Mouse (Mus musculus): Measurements from ENCODE around the gene H2-DMb2. TPM values are rescaled to one million over a fixed set of nuclear protein-coding genes. Genes with fewer than 3 reads are reported as not detected.

H2-DMb2 gene
- polyA plus RNA-seq, 1 experiment from 2014 or later: 0.91 TPM

GRCm38 (mm10) chr17:34101604-34102032, 41.5 kb upstream of the H2-DMb2 start:
- peak; percentile 98 for DNase-seq
- no peaks in the 10 kb centered on the region for H3K36me3 ChIP-seq (ENCODE audit: insufficient read depth)
- TF ChIP-seq CTCF (IDR thresholded peaks at IDR 0.05; ENCODE audit: low read depth): peak; percentile 89
- 7% methylated on average over 12 of the region's 12 CpGs for WGBS
- ATAC-seq (ENCODE audit: insufficient read depth): peak; percentile 82; the same call in 1 of the 2 replicates
- no peak overlapping the region for H3K4me3 ChIP-seq (ENCODE audit: low read depth, low read length)
- H3K27ac ChIP-seq (ENCODE audit: low read depth): no peak overlapping the region
- H3K9me3 ChIP-seq (ENCODE audit: low read depth, low read length): no peaks in the 10 kb centered on the region
- H3K9ac ChIP-seq: no peak overlapping the region
- no peaks in the 10 kb centered on the region for H3K27me3 ChIP-seq (ENCODE audit: insufficient read depth, low read length)
- H3K4me2 ChIP-seq: peak overlapping the region; percentile 7; the same call in 1 of the 2 replicates
- no peaks in the 10 kb centered on the region for H3K4me1 ChIP-seq (ENCODE audit: insufficient read depth)

- Histone ChIP-seq H3K36me3 (ENCODE audit: insufficient read depth) (no peaks in the 10 kb centered on the region), H3K27ac (ENCODE audit: low read depth) (no peak overlapping the region), H3K9me3 (ENCODE audit: low read depth, low read length) (no peaks in the 10 kb centered on the region), H3K27me3 (ENCODE audit: insufficient read depth, low read length) (no peaks in the 10 kb centered on the region), H3K4me1 (ENCODE audit: insufficient read depth) (no peaks in the 10 kb centered on the region), H3K4me2 (no peak overlapping the region), H3K9ac (no peak overlapping the region), H3K4me3 (ENCODE audit: low read depth, low read length) (no peak overlapping the region)
- WGBS: 59% methylated on average over 6 of the region's 6 CpGs
- ATAC-seq (ENCODE audit: insufficient read depth) (no peak), DNase-seq (no peak)
- no peak for TF ChIP-seq CTCF (IDR thresholded peaks at IDR 0.05; ENCODE audit: low read depth)
Observed at GRCm38 (mm10) chr17:34102831-34103230, 40.3 kb upstream of the H2-DMb2 start.

GRCm38 (mm10) chr17:34104804-34105203, 38.3 kb upstream of the H2-DMb2 start:
- Histone ChIP-seq H3K27ac (ENCODE audit: low read depth) (no peak overlapping the region), H3K4me1 (ENCODE audit: insufficient read depth) (no peaks in the 10 kb centered on the region), H3K27me3 (ENCODE audit: insufficient read depth, low read length) (no peaks in the 10 kb centered on the region), H3K9me3 (ENCODE audit: low read depth, low read length) (no peaks in the 10 kb centered on the region), H3K4me3 (ENCODE audit: low read depth, low read length) (no peak overlapping the region), H3K36me3 (ENCODE audit: insufficient read depth) (peaks cover 14% of the 10 kb centered on the region), H3K9ac (no peak overlapping the region), H3K4me2 (no peak overlapping the region)
- 68% methylated on average over 9 of the region's 9 CpGs for WGBS
- no peak for TF ChIP-seq CTCF (IDR thresholded peaks at IDR 0.05; ENCODE audit: low read depth)
- ATAC-seq (ENCODE audit: insufficient read depth): no peak
- no peak for DNase-seq

GRCm38 (mm10) chr17:34106555-34106954, 36.6 kb upstream of the H2-DMb2 start:
- Histone ChIP-seq H3K27ac (ENCODE audit: low read depth) (no peak overlapping the region), H3K27me3 (ENCODE audit: insufficient read depth, low read length) (no peaks in the 10 kb centered on the region), H3K4me2 (no peak overlapping the region), H3K36me3 (ENCODE audit: insufficient read depth) (peaks cover 31% of the 10 kb centered on the region), H3K4me3 (ENCODE audit: low read depth, low read length) (no peak overlapping the region), H3K9ac (no peak overlapping the region), H3K4me1 (ENCODE audit: insufficient read depth) (no peaks in the 10 kb centered on the region), H3K9me3 (ENCODE audit: low read depth, low read length) (no peaks in the 10 kb centered on the region)
- DNase-seq (no peak), ATAC-seq (ENCODE audit: insufficient read depth) (no peak)
- TF ChIP-seq CTCF (IDR thresholded peaks at IDR 0.05; ENCODE audit: low read depth): no peak; the same call in 1 of the 2 replicates
- WGBS: 80% methylated on average over 7 of the region's 7 CpGs

- no peak overlapping the region for H3K9ac ChIP-seq
- H3K27me3 ChIP-seq (ENCODE audit: insufficient read depth, low read length): no peaks in the 10 kb centered on the region
- no peak for DNase-seq
- 80% methylated on average over 7 of the region's 7 CpGs for WGBS
- no peak for ATAC-seq (ENCODE audit: insufficient read depth)
- no peak for TF ChIP-seq CTCF (IDR thresholded peaks at IDR 0.05; ENCODE audit: low read depth)
- H3K36me3 ChIP-seq (ENCODE audit: insufficient read depth): peaks cover 38% of the 10 kb centered on the region
- no peak overlapping the region for H3K4me2 ChIP-seq
- H3K27ac ChIP-seq (ENCODE audit: low read depth): no peak overlapping the region
- H3K4me3 ChIP-seq (ENCODE audit: low read depth, low read length): no peak overlapping the region
- H3K4me1 ChIP-seq (ENCODE audit: insufficient read depth): no peaks in the 10 kb centered on the region
- no peaks in the 10 kb centered on the region for H3K9me3 ChIP-seq (ENCODE audit: low read depth, low read length)
Observed at GRCm38 (mm10) chr17:34107109-34107867, 35.8 kb upstream of the H2-DMb2 start.

- Histone ChIP-seq H3K4me3 (ENCODE audit: low read depth, low read length) (no peak overlapping the region), H3K4me2 (no peak overlapping the region), H3K36me3 (ENCODE audit: insufficient read depth) (peaks cover 50% of the 10 kb centered on the region), H3K9me3 (ENCODE audit: low read depth, low read length) (no peaks in the 10 kb centered on the region), H3K4me1 (ENCODE audit: insufficient read depth) (no peaks in the 10 kb centered on the region), H3K27me3 (ENCODE audit: insufficient read depth, low read length) (no peaks in the 10 kb centered on the region), H3K9ac (no peak overlapping the region), H3K27ac (ENCODE audit: low read depth) (no peak overlapping the region)
- WGBS: 83% methylated on average over 5 of the region's 6 CpGs
- DNase-seq: no peak
- no peak for TF ChIP-seq CTCF (IDR thresholded peaks at IDR 0.05; ENCODE audit: low read depth)
- no peak for ATAC-seq (ENCODE audit: insufficient read depth)
Observed at GRCm38 (mm10) chr17:34108460-34108859, 34.6 kb upstream of the H2-DMb2 start.

- Histone ChIP-seq H3K27me3 (ENCODE audit: insufficient read depth, low read length) (no peaks in the 10 kb centered on the region), H3K4me3 (ENCODE audit: low read depth, low read length) (no peak overlapping the region), H3K4me1 (ENCODE audit: insufficient read depth) (no peaks in the 10 kb centered on the region), H3K9ac (no peak overlapping the region), H3K36me3 (ENCODE audit: insufficient read depth) (peaks cover 58% of the 10 kb centered on the region), H3K27ac (ENCODE audit: low read depth) (no peak overlapping the region), H3K9me3 (ENCODE audit: low read depth, low read length) (no peaks in the 10 kb centered on the region), H3K4me2 (no peak overlapping the region)
- ATAC-seq (ENCODE audit: insufficient read depth) (peak; percentile 30; the same call in 1 of the 2 replicates), DNase-seq (peak; percentile 52)
- 75% methylated on average over 14 of the region's 14 CpGs for WGBS
- peak; percentile 43; the same call in 1 of the 2 replicates for TF ChIP-seq CTCF (IDR thresholded peaks at IDR 0.05; ENCODE audit: low read depth)
Observed at GRCm38 (mm10) chr17:34109038-34109805, 33.9 kb upstream of the H2-DMb2 start.
